Mouse (Mus musculus): ENCODE results near the gene Cd72.

Cd72 gene

DNA sequence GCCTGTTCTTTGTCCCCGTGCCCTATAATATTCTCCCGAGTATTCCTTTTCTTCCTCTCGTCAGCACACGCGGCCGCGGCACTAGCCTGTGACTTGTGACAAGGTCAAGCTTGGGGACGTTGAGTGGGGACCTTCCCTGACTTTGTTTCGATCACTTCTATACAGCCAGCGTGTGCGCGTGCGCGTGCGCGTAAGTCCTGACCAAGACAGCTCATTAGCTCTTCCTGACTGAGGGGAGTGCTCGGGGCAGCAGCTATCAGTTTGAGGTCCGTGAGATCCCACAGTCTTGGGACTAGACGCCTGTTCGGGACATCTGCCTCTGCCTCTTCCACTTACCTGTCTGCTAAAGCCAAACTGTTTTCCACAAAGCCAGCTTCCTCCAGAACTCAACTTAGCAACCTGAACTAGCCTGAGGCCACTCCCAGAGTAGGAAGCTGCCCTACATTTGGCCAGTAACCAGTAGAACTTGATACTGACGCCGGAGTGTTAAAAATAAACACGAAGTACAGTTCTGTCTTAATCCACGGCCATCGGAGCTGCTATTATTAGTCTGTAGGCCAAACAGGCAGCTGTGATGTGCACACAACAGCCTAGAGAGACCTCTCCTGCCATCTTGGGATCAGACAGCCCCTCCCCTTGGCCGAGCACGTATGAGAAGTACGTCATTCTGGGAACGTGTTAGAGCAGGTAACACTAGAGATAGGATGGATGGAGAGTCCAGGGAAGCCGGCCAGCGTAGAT, 54.9 kb downstream of the Cd72 start:
- no peak for DNase-seq

DNA sequence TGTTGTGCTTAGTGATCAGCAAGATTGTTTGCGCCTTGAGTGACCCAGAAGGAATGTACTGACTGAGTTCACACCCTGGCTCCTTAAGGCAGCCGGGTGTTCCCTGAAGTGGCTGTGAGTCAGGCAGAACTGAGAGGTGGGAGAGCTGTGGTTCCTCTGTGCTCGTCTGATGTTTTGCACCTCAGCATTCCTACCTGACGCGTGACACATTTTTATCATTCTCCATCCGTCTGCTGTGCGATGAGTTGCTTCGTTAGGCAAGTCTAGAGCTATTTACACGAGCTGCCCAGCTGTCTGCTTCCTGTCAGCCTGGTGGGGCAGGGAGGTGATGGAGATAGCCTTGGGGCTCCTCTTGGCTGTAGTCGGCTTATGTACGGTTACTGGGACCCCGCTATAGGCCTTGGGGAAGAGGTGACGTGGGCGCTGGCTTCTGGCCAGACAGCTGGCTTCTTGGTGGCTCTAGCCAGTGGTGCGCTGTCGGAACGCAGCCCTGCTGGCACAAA, 55.5 kb downstream of the Cd72 start:
- DNase-seq = no peak

DNA sequence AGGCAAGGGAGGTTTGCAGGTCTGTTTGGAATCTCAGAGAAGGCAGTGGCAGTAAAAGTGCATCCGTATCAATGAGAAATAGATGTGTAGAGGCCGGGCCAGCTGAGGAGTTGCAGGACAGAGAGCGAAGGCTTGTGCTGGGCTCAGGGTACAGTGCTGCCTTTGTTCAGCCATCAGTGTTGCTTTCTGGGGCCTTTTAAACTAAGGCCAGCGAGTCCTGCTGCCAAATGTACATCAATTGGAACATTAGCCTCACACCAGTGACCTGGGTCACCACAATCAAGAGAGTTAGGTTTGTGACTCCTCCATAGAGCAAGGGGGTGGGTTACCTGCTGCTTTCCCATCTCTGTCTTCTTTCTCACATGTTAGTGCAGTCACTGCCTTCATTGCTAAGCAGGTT, 56.4 kb downstream of the Cd72 start:
- DNase-seq = no peak

All from thymus, adult 18-20 months (tissue).